Mouse (Mus musculus) Muller cell, postnatal 12 days (primary cell): ENCODE results near the gene Arhgef7.

Source experiments
- DNase-seq: peaks from one replicate; pipeline ENCODE4 v3.0.0-alpha.2; 2015; ENCODE audit errors: inconsistent ontology term

Arhgef7 gene

DNA sequence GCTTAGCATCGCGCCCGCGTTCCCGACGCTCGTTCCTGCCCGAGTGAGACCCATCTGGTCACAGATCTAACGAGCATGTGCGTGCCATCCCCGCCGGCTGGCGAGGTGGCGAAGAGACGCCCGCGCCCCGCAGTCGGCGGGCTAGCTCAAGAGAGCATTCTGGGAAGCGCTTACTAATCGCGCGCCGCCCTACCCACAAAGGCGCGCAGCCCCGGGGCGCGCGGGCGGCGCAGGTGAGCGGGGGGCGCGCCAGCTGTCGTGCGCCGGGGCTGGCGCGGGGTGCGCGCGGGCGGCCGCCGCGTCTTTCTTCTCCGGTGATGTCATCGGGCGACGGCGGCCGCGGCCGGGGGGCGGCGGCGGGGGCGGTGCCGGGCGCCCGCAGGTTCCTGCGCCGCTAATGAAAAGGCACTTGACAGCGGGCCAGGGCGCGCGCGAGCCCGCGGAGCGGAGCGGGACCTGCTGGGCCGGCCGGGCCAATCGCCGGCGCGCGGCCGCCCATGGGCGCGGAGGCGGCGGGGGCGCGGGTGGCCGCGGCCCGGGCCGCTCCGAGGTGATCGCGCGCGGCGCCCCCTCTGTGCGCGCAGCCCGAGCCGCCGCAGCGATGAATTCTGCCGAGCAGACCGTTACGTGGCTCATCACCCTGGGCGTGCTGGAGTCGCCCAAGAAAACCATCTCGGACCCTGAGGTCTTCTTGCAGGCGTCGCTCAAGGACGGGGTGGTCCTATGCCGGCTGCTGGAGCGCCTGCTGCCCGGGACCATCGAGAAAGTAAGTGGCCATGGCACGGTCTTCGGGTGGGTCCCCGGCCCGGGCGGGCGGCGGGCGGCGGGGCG, at the start of gene Arhgef7:
Gene Arhgef7 (plus strand): TSS at position 71 of the 831 bp plus-strand sequence.
- peak; percentile 74 for DNase-seq

DNA sequence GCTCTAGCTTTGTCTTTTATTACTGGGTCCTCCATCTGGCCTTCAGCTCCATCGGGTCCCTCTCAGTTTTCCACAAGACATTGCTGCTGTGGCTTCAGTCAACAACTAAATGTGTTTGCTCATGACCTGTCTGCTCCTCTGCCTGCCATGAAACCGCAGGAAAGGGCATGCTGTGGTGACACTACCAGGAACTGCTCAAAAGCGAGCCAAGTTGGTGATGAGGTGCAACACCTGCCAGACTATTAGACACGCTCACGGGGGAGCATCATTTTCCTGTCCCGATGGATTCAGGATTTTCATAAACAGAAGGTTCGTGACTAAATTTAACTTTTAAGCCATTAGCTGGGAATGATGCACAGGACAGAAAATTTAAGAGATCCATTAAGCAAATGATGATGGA, 43.0 kb upstream of the Arhgef7 start:
- no peak for DNase-seq

DNA sequence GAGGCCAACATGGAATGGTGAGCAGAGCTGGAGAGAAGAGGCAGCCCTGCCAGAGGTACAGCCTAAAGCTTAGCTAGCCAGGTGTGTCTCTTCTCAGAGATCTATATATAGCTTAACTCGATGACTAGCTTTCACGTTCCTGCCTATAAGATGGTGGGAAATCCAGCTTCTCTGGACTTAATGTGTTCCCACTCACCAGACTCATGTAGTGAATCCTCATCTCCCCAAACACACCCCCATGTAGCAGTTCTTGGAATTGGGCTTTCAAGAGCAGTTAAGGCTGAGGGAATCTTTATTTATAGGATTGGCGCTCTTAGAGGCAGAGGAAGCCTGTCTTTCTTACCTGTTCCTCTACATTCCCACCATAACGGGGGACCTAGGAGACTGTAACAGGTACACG, 40.3 kb upstream of the Arhgef7 start:
- DNase-seq, result no peak

DNA sequence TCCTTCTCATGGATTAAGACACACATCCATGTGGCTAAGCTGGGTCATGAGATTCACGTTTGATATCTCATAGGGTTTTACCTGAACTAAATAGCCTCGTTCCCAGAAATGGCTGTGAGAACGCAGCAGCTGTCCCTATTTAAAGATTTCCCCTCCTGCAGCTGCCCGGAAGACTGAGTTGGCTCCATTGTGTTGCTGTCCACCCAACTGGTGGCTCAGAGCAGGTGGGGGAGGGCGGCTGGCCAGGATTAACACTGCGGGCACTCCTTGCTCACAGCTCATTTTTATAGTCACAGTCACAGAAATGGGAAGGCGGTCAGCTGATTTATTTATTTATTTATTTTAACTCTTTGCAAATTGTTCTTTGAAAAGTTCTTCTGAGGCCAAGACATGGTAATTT, 37.6 kb upstream of the Arhgef7 start:
- peak; percentile 50 for DNase-seq

DNA sequence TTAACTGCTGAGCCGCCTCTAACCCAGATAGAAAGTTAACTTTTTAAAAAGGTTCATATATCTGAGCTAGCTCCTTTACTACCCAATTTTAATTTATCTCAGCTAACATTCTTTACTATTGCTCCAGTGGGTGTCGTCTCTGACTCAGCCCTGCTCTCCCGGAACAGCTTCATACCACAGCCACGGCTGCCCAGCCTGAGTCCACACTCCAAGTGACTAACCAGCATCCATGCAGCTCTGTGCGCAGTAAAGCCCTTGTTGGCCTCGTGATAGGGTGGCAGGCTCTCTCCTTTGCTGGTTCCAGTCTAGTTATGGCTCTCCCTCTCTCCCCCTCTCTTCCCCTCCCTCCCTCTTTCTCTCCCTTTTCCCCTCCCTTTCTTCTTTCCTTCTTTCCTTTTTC, 36.2 kb upstream of the Arhgef7 start:
- peak; percentile 23 for DNase-seq

DNA sequence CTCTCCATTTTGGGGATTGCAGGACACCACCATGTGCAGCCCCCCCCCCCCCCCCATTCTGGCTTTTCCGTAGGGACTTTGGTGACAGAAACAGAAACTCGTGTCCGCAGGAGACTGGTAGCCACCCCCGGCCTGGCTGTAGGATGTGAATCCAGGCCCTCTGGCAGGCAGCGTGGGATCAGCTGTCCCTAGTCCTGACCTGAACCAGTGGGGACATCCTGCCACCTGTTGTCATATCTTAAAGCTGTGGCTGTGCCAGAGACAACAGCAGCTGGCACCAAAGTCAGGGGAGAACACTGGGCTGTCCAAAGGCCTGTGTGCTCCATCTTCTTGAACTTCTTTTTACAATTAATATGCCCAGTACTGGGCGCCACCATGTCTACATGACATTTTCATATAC, 35.8 kb upstream of the Arhgef7 start:
- no peak for DNase-seq

DNA sequence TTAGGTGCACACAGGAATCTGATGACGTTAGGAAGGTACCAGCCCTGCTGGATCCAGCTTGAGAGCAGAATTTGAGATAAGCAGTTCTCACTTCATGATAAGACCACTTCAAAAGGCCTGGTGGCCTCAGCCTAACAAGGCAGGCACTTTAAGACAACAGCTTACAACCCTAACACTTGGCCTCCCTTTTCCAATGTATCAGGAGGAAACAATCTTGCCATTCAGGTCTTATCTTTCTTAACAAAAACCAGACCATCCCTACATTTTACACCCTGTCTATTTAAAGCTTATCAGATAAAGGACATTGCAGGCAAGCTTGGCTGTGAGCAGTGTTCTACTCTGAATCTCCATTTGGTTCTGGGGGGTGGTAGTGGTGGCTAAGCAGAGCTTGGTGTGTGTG, 35.1 kb upstream of the Arhgef7 start:
- no peak for DNase-seq

DNA sequence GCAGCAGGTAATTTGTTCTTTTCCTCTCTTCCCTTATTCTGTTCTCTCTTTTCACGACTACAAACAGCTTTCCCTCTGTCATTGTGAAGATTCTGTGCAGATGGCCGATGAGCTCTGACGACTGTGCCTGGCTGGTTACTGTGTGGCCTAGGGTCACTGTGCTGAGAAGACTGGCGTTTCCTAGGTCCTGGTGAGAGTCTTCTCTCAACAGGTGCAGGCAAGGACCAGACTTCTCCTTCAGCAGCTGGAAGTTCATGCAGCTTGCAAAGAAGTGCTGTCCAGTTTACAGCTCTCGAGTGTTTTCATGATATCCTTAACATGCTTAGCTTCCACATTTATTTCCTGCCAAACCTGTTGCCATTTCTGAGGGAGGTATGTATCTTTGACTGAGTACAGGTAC, 33.5 kb upstream of the Arhgef7 start:
- no peak for DNase-seq

DNA sequence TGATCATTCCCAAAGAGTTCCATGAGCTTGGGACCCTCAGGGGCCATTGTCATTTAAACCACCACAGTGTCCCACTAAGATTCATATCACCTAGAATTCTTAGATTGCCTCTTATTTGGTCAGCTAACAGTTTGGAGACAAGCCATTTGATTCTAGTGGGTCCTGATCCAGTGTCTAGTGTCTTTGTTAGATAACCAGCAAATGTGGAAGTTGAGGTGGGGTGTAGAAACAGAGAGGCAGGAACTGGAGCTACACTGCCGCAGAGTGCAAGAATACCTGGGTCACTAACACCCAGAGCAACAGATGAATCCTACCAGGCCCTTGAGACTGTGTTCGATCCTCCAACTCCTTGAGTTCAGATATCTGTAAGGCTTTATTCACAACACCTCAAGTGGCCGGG, 31.3 kb upstream of the Arhgef7 start:
- no peak for DNase-seq

DNA sequence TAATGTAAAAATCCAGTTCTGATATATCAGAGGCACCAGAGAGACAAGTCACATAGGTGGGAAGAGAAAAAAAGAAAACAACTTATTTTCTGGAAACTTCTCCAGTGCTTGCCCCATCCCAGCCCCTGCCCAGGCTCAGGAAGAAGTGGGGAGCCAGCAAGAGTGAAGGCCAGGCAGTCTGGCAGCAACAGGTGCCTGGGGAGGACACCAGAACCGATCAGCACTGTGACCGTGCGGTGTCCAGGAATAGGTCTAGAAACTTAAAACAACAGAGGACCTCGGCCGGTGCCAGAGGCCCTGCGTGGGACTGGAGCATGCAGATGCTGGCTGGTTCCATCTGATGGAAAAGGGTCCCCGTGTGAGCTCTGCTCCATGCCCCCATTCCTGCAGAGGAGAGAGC, 30.1 kb upstream of the Arhgef7 start:
- no peak for DNase-seq

DNA sequence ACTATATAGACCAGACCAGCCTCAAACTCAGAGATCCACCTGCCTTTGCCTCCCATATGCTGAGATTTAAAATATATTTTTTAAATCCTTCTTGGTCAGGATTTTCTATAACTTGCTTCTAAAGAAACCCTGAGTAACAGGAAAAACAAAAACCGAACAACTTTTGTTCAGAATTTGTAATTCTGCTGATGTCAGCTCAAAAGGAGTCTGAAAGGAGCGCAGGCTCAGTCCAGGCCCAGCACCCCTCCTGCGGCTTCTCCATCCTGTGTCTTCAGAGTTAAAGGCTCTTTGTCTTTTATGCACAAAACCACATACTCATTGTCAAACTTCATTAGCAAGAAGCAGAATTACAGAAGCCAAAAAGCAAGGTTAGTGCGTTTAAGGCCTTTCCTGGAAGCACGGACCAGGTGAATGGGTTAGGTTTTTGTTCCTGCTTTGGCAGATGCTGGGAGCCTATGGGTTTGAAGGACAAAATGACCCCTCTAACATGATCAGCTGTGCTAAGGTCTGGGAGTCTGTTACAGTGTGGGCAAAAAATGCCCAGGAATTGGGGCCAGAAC, 28.0 kb upstream of the Arhgef7 start:
- DNase-seq, result peak; percentile 33

DNA sequence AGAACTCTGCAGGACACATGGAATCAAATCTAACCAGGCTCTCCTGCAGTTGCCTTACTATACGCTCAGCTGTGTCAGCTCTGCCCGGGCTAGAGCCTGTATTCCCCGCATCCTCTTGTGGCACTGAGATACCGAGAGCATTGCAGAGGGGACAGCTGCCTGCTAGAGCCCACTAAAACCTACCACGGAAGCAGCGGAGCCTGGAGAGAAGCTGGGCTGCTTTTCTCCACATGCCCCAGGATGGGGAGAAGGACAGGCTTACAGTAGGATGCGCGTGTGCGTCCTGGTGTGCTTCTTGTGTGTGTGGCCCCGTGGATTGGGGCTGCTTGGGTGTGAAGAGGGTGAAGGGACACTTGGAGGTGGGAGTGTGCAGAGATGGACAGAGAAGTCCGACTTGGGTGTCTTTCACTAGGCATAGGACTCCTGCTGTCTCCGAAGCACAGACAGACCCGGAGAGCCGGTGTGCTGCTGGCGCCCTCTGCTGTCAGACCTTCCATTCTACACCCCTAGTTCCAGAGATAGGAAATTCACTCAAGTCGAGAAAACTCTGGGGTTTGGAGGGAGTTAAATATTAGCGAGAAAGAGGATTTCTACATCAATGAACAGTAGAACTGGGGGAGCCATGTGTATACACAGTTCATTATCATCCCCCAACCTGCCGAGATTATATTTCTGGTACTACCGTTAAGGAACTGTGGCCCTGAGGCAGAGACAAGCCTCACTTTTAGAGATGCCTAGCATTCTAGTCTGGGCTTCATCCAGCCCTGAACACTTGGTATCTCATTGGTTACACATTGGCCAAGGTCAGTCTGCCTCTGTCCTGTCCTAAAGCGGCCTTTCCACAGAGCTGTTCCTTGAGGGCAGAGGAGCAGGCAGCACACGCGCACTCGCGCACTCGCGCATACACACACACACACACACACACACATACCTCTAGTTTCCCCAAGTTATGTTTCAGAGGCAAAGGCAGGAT, 27.2 kb upstream of the Arhgef7 start:
- peak; percentile 75 for DNase-seq

DNA sequence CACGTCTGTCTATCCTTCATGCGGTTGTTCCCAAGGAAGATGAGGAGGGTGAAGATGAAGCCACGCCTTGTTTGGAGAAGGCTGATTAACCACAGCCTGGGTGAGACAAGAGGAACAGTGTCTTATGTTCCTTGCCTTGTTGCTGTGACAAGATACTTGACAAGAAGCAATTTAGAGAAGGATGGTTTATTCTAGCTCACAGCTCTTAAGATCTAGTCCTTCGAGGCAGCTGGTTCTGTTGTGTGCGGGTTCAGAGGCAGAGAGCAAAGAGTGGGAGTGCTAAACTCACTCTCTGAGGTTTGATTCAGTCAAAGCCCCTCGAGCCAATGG, 26.5 kb upstream of the Arhgef7 start, which contains the start of gene 1700016D06Rik:
Gene 1700016D06Rik (minus strand): TSS at position 31 of the 330 bp plus-strand sequence.
- DNase-seq, result no peak

DNA sequence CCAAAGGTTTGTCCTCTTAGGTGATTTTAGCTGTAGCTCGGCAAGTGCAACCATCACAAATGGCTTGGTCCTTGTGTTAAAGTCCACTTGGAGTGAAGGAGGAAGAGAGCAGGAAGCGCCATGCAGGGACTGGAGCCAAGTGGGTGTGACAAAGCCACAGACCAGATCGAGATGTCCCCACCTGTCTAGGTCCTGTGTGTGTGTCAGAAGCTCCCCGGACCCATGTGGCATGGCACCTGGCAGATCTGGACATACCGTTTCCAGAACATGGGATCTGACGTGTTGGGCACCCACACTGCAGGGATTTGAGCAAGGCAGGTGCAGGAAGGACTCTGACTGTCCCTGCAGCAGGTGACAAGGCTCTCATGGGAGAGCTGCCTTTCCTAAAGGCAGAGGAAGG, 26.1 kb upstream of the Arhgef7 start:
- DNase-seq, result no peak

DNA sequence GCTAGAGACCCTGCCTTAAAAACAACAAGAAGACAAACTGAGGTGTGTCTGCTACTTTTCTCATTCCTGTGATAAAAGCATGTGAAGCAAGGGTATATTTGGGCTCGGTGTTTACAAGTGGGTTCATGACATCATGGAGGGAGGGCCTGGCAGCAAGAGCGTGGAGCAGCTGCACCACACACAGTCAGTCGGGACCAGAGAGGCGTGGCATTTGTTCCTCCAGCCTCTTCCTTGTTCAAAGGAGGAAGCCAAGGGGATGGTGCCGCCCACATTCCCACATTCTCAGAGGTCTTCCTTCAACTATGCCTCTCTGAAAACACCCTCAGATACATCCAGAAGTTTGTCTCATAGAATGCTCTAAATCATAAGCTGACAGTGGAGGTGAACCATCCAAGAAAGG, 23.7 kb upstream of the Arhgef7 start:
- no peak for DNase-seq

DNA sequence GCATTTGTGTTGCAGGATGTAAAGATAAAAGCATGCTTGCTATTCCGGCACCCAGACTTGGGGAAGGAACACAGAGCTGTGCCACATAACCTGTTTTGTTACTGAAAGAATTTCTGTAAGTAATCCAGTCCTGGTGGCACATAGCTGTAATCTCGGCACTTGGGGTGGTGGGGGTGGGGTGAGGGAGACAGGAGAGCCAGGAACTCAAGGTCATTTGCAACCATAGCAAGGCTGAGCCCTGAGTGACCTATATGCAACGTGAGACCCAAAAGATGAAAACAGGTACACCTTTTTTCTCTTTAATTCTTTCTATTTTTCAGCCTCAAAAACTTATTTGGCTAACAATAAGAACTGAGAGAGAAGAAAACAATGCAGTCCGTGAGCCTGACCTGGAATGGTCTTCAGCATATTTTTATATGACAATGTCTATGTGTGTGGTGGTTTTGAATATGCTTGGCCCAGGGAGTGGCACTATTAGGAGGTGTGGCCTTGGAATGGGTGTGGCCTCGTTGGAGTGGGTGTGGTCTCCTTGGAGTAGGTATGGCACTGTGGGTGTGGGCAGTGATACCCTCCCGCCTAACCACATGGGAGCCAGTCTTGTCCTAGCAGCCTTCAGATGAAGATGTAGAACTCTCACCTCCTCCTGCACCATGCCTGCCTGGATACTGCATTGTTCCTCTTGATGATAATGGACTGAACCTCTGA, 22.7 kb upstream of the Arhgef7 start:
- DNase-seq, result no peak

DNA sequence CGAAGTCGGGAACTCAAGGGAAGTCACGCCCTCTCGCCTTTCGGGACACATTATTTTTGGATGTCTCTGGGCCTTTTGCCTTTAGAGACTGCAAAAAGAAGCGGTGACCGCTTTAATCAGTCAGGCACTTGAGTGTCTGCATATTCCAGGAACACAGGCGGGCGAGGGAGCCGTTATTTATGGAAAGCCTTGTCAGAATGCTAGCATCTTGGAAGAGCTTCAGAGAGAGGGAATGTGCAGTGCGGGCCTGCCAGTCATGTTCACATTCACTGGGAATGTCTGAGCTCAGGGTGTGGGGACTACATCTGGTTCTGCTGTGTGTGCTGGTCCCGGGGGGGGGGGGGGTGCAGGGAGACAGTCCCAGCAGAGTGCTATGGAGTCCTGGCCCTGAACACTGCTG, 21.7 kb upstream of the Arhgef7 start:
- no peak for DNase-seq

DNA sequence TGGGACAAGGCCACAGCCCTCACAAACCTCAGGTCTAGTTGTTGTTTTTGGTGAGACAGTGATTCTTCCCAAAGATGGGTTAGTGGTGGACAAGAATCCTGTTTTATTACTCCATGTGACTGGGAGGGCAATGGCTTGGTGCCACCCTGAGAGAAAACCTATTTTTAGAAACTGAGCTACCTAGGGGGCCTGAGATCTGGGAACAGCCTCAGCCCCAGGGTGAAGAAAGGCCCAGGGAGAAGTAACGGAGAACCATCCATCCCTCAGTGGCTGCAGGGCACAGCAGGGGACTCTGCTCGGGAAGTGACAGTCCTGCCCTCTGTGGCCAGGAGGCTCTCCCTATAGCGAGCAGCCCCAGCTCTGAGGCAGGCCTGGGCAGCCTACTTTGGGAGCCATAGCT, 19.8 kb upstream of the Arhgef7 start:
- no peak for DNase-seq

DNA sequence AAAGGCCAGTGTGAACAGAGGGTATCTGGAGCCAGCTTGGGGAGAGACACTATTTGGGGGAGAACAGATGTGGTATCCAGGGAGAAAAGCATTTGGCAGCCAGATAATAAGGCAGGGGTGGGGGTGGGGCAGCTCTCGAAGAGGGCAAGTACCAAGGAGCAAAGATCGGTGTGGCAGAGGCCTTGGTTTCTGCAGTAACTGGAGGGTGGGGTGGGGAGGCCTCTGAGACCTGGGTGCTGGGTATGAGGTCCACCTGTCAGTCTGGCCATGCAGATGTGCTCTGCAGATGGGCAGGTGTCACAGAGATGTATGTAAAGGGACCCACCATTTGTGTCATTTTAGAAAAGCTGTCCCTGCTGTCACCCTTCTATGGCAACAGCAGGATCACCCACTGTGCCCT, 18.7 kb upstream of the Arhgef7 start:
- DNase-seq, result no peak

DNA sequence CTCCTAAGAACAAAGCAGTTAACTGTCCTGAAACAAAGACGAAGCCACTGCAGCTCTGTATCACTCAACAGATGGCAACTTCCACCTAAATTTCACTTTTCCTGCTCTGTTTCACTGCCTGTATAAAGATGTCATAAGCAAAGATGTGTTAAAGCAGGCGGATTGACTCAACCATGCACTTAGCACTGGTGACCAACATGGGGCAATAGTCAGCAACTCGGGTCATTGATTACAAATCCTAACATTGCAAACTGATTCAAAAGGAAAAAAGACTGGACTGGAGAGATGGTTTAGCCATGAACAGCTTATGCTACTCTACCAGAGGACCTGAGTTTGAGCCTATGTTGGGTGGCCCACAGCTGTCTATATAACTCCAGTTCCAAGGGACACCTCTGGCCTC, 18.0 kb upstream of the Arhgef7 start:
- no peak for DNase-seq

DNA sequence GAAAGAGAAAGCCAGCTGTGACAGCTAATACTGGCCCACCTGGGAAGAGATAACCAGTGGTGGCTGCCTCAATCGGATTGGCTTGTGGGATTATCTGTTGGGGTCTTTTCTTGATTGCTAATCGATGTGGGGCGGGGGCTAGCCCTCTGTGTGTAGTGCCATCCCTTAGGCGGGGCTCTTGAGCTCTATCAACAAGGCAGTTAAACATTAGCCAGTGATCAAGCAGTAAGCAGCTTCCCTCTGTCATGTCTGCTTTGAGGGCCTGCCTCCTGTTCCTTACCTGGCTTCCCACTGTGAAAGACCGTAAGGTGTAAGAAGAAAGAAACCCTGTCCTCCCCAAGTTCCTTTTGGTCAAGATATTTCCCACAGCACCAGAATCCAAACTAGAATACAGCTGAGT, 17.1 kb upstream of the Arhgef7 start:
- DNase-seq, result no peak

DNA sequence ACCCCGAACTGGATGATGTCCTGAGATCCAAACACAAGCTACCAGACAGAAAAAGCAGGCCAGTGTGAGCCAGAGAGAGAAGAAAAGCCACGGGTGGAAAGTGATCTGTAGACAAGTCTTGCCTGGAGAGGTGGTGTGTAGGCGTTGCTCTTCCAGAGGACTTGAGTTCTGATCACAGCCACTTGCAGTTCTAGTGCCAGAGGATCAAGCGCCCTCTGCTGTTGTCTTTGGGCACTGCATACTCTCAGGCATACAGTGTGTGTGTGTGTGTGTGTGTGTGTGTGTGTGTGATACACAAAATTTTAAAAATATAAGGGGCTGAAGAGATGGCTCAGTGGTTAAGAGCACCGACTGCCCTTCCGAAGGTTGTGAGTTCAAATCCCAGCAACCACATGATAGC, 15.3 kb upstream of the Arhgef7 start:
- no peak for DNase-seq
